Mouse (Mus musculus) testis, adult 10 weeks (tissue): ENCODE measurements around the gene Gm17571. TPM values are rescaled to one million over a fixed set of nuclear protein-coding genes. Genes with fewer than 3 reads are reported as not detected.

Experiments used
- polyA plus RNA-seq: library from polyadenylated mRNA; stranded (reverse); fragments of 350-450 nt; fragmentation: Illumina TruSeq; extraction: RNeasy Lipid Tissue Mini Kit (QIAGEN cat#74804); gene quantifications from one replicate; pipeline ENCODE4 v1.2.3, GENCODE M21; 2014; ENCODE audit warnings: low read depth, low replicate concordance

The Gm17571 gene
- polyA plus RNA-seq: not detected

DNA sequence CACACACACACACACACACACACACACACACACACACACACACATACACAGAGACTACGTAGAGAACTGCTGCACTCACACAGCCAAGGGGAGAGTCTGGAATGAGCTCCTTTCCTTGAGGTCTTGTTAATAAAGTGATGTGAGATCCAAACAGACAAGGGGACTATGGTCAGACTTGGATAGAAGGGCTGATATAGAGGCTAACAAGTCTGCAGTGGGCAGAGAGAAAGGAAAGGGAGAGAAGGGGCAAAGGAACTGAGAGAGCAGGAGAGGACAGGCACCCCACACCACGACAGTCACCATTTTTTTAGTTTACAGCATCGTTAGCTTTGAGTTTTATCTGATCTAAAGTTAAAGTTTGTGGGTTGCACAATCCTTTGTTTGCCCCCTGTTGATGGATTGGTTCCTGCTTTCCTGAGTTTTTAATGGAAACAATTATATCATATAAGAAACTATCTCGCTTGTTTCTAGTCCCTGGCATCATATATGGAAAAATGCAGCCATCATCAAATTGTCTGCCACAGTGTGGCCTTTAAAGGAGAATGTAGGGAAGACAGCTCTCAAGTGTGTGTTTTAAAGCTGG, at the start of gene Gm17571:
Gene Gm17571, minus strand, starts transcription at position 51 of the 583 bp plus-strand sequence.

Other genes starting within 250 kb of the Gm17571 start
- 10.8 TPM for gene Jrkl, start 200.9 kb downstream of the Gm17571 start, polyA plus RNA-seq
- 25.4 TPM for gene Ccdc82, start 199.8 kb downstream of the Gm17571 start, polyA plus RNA-seq
- gene Maml2, start 148.8 kb downstream of the Gm17571 start, polyA plus RNA-seq: 0.63 TPM